ENCODE assay signal across 8 mouse cellular contexts in genomic region chr11:86840511-86841154, GRCm38 (mm10). TPM values are rescaled to one million over a fixed set of nuclear protein-coding genes. Genes with fewer than 3 reads are reported as not detected.
DNase-seq lines count a peak whose midpoint lies in the region; ATAC-seq lines count a peak whose summit lies in the region.

No protein-coding gene starts in this region.

- H3K27ac ChIP-seq in forebrain, embryonic 15.5 days (replicated peaks): peak overlapping the region; percentile 60

- no peak overlapping the region for H3K4me3 ChIP-seq in forebrain, embryonic 15.5 days

- no peaks in the 10 kb centered on the region for H3K9me3 ChIP-seq in forebrain, embryonic 15.5 days

- no peak overlapping the region for H3K9ac ChIP-seq in forebrain, embryonic 15.5 days (replicated peaks)

- no peaks in the 10 kb centered on the region for H3K36me3 ChIP-seq in forebrain, embryonic 15.5 days

- no peak overlapping the region for H3K4me2 ChIP-seq in forebrain, embryonic 15.5 days (replicated peaks)

- H3K27me3 ChIP-seq in forebrain, embryonic 15.5 days: no peaks in the 10 kb centered on the region

- ATAC-seq in forebrain, embryonic 15.5 days (replicated peaks): no peak

- peaks cover 21% of the 10 kb centered on the region for H3K4me1 ChIP-seq in forebrain, embryonic 15.5 days

- intact Hi-C loops in heart, postnatal 25 days (cut with DNase I): no loop called here

- DNase-seq in urinary bladder, adult 18-20 months (ENCODE audit: low spot score in 2 of 2): peak; percentile 29 to 51
- no peak for DNase-seq in urinary bladder, adult 2 months (ENCODE audit: low spot score)
- peak; percentile 58 for DNase-seq in heart, postnatal 25 days (ENCODE audit: low spot score)
- DNase-seq in layer of hippocampus, adult 9-11 months: peak; percentile 40
- DNase-seq in ovary, postnatal 14 days (ENCODE audit: low spot score): peak; percentile 29
- DNase-seq in cerebellum, adult 9-11 months: no peak
- DNase-seq in T-cell, adult 2 months (ENCODE audit: low spot score): no peak

- WGBS in forebrain, embryonic 15.5 days: 0% methylated on average over 3 of the region's 3 CpGs

RNA-seq across cellular contexts. Expression of gene Dhx40, which starts 33.1 kb away (rescaled TPM):
- 30.2 and 31.9 TPM in 2 replicates for polyA plus RNA-seq in urinary bladder, adult 2 months (2012; rRNA removed)
- polyA plus RNA-seq in forebrain, embryonic 15.5 days (2015; fragmentation: Nextera tagmentation; extraction: Ambion mirVana): 31.2 and 31.7 TPM in 2 replicates
- total RNA-seq in heart, postnatal 25 days (2021): 10 to 100 TPM; 17.8 to 18.0 TPM

Comparison
In these comparisons a context has a peak if more than half of its experiments do, and no peak if none do; other contexts are left out.
1. DNase-seq: peak in urinary bladder, adult 18-20 months (2 of 2), heart, postnatal 25 days (single experiment), layer of hippocampus, adult 9-11 months (single experiment) and ovary, postnatal 14 days (single experiment); none in urinary bladder, adult 2 months (single experiment), cerebellum, adult 9-11 months (single experiment) and T-cell, adult 2 months (single experiment).